Mouse (Mus musculus) neural tube, embryonic 14.5 days (tissue): ENCODE measurements around the gene Id1. TPM values are rescaled to one million over a fixed set of nuclear protein-coding genes. Genes with fewer than 3 reads are reported as not detected.

Experiments used
- ATAC-seq: fragments of 200-750 bp; cut with Nextera tagmentation; 2 replicates; pipeline ENCODE4 v1.8.0; 2017; ENCODE audit warnings: low read depth, mild to moderate bottlenecking, moderate TSS enrichment, moderate library complexity
- H3K27ac ChIP-seq: fragments of 300-500 bp; sonication (generic); 2 replicates; pipeline ENCODE4 v1.5.1; 2014; ENCODE audit warnings: low read depth, mild to moderate bottlenecking, control low read depth, low read length, moderate library complexity, mixed read lengths
- H3K27me3 ChIP-seq: fragments of 300-500 bp; sonication (generic); 2 replicates; pipeline ENCODE4 v1.6.1; 2014; ENCODE audit warnings: low read length; ENCODE audit not compliant: control insufficient read depth, insufficient read depth
- H3K36me3 ChIP-seq: fragments of 300-500 bp; sonication (generic); 2 replicates; pipeline ENCODE4 v1.6.1; 2014; ENCODE audit warnings: low read length, mixed read lengths; ENCODE audit not compliant: control insufficient read depth, insufficient read depth
- H3K4me1 ChIP-seq: fragments of 300-500 bp; sonication (generic); 2 replicates; pipeline ENCODE4 v1.6.1; 2014; ENCODE audit warnings: low read length; ENCODE audit not compliant: control insufficient read depth, insufficient read depth
- H3K4me2 ChIP-seq: fragments of 300-500 bp; sonication (generic); 2 replicates; pipeline ENCODE4 v1.6.1; 2014; ENCODE audit warnings: mild to moderate bottlenecking, low read depth, low read length, control low read depth
- H3K4me3 ChIP-seq: fragments of 300-500 bp; sonication (generic); 2 replicates; pipeline ENCODE4 v1.5.1; 2014; ENCODE audit warnings: low read depth, low read length, control low read depth, mixed read lengths
- H3K9ac ChIP-seq: fragments of 300-500 bp; sonication (generic); replicated peaks from 2 replicates; pipeline ENCODE4 v1.6.1; 2014; ENCODE audit warnings: low read depth, mild to moderate bottlenecking, control low read depth, low read length, mixed read lengths
- H3K9me3 ChIP-seq: fragments of 300-500 bp; sonication (generic); 2 replicates; pipeline ENCODE4 v1.6.1; 2016; ENCODE audit warnings: low read length; ENCODE audit not compliant: control insufficient read depth
- WGBS: fragments of 180-500 bp; shearing (Covaris S2); extraction: QIAGEN DNeasy Blood & Tissue Kit; methylation state at CpG from one replicate; pipeline ENCODE4 v1.1.7; 2014; 5-methylcytosine and 5-hydroxymethylcytosine counted together
- polyA plus RNA-seq: library from polyadenylated mRNA; unstranded; fragments of >200 nt; fragmentation: Nextera tagmentation; extraction: Ambion mirVana; gene quantifications from 2 replicates; pipeline ENCODE4 v1.2.1, GENCODE M21; 2014

Id1 gene
- polyA plus RNA-seq, 1 experiment from 2014 or later: 50.4 TPM

- Histone ChIP-seq H3K4me3 (no peak overlapping the region), H3K4me1 (peaks cover 3% of the 10 kb centered on the region; the same call in 1 of the 2 replicates), H3K9me3 (no peaks in the 10 kb centered on the region), H3K27me3 (no peaks in the 10 kb centered on the region), H3K27ac (0 out of 2 replicates have a peak overlapping the region, but pooled peaks have one; percentile 11), H3K9ac (peak overlapping the region; percentile 50), H3K36me3 (peaks cover 31% of the 10 kb centered on the region), H3K4me2 (no peak overlapping the region)
- peak; percentile 78 for ATAC-seq
- 42% methylated on average over 20 of the region's 20 CpGs for WGBS
Observed at GRCm38 (mm10) chr2:152696476-152697164, 39.4 kb upstream of the Id1 start.

- no peak overlapping the region for H3K9ac ChIP-seq
- H3K27me3 ChIP-seq: no peaks in the 10 kb centered on the region
- H3K4me1 ChIP-seq: peaks cover 3% of the 10 kb centered on the region; the same call in 1 of the 2 replicates
- peaks cover 53% of the 10 kb centered on the region for H3K36me3 ChIP-seq
- no peaks in the 10 kb centered on the region for H3K9me3 ChIP-seq
- WGBS: 97% methylated on average over 10 of the region's 10 CpGs
- H3K27ac ChIP-seq: no peak overlapping the region
- H3K4me3 ChIP-seq: no peak overlapping the region
- ATAC-seq: no peak
- no peak overlapping the region for H3K4me2 ChIP-seq
Observed at GRCm38 (mm10) chr2:152700138-152700537, 35.9 kb upstream of the Id1 start.

- WGBS: 90% methylated on average over 8 of the region's 8 CpGs
- no peak overlapping the region for H3K4me2 ChIP-seq
- peaks cover 5% of the 10 kb centered on the region for H3K4me1 ChIP-seq
- H3K27me3 ChIP-seq: no peaks in the 10 kb centered on the region
- ATAC-seq: no peak
- H3K9ac ChIP-seq: no peak overlapping the region
- H3K9me3 ChIP-seq: no peaks in the 10 kb centered on the region
- no peak overlapping the region for H3K27ac ChIP-seq
- H3K36me3 ChIP-seq: peaks cover 56% of the 10 kb centered on the region
- no peak overlapping the region for H3K4me3 ChIP-seq
Observed at GRCm38 (mm10) chr2:152700725-152701124, 35.3 kb upstream of the Id1 start.

GRCm38 (mm10) chr2:152703596-152704255, 32.3 kb upstream of the Id1 start:
- no peaks in the 10 kb centered on the region for H3K27me3 ChIP-seq
- no peak overlapping the region for H3K4me3 ChIP-seq
- no peaks in the 10 kb centered on the region for H3K9me3 ChIP-seq
- H3K4me2 ChIP-seq: no peak overlapping the region
- 92% methylated on average over 21 of the region's 21 CpGs for WGBS
- no peak overlapping the region for H3K27ac ChIP-seq
- H3K9ac ChIP-seq: no peak overlapping the region
- H3K4me1 ChIP-seq: peaks cover 11% of the 10 kb centered on the region; the same call in 1 of the 2 replicates
- peaks cover 55% of the 10 kb centered on the region for H3K36me3 ChIP-seq
- no peak for ATAC-seq

GRCm38 (mm10) chr2:152704256-152704605, 31.8 kb upstream of the Id1 start:
- Histone ChIP-seq H3K36me3 (peaks cover 55% of the 10 kb centered on the region), H3K9ac (no peak overlapping the region), H3K9me3 (no peaks in the 10 kb centered on the region), H3K4me2 (no peak overlapping the region), H3K27ac (no peak overlapping the region), H3K4me1 (peaks cover 11% of the 10 kb centered on the region; the same call in 1 of the 2 replicates), H3K4me3 (no peak overlapping the region), H3K27me3 (no peaks in the 10 kb centered on the region)
- ATAC-seq: no peak
- WGBS: 88% methylated on average over 5 of the region's 5 CpGs

GRCm38 (mm10) chr2:152704811-152705370, 31.2 kb upstream of the Id1 start:
- no peak overlapping the region for H3K4me2 ChIP-seq
- H3K4me3 ChIP-seq: no peak overlapping the region
- H3K9ac ChIP-seq: no peak overlapping the region
- H3K4me1 ChIP-seq: peaks cover 11% of the 10 kb centered on the region; the same call in 1 of the 2 replicates
- ATAC-seq: no peak
- no peaks in the 10 kb centered on the region for H3K9me3 ChIP-seq
- H3K27me3 ChIP-seq: no peaks in the 10 kb centered on the region
- H3K36me3 ChIP-seq: peaks cover 52% of the 10 kb centered on the region
- H3K27ac ChIP-seq: peak overlapping the region; percentile 76; the same call in 1 of the 2 replicates
- WGBS: 92% methylated on average over 14 of the region's 14 CpGs

- H3K27ac ChIP-seq: peak overlapping the region; percentile 76
- ATAC-seq: peak; percentile 47; the same call in 1 of the 2 replicates
- 48% methylated on average over 22 of the region's 22 CpGs for WGBS
- no peak overlapping the region for H3K4me2 ChIP-seq
- no peak overlapping the region for H3K4me3 ChIP-seq
- H3K9ac ChIP-seq: no peak overlapping the region
- no peaks in the 10 kb centered on the region for H3K27me3 ChIP-seq
- H3K9me3 ChIP-seq: no peaks in the 10 kb centered on the region
- H3K36me3 ChIP-seq: peaks cover 41% of the 10 kb centered on the region
- peaks cover 11% of the 10 kb centered on the region; the same call in 1 of the 2 replicates for H3K4me1 ChIP-seq
Observed at GRCm38 (mm10) chr2:152705993-152706571, 30.0 kb upstream of the Id1 start.

GRCm38 (mm10) chr2:152707186-152707585, 28.9 kb upstream of the Id1 start:
- H3K36me3 ChIP-seq: peaks cover 32% of the 10 kb centered on the region
- no peaks in the 10 kb centered on the region for H3K27me3 ChIP-seq
- H3K27ac ChIP-seq: peak overlapping the region; percentile 76
- WGBS: 19% methylated on average over 7 of the region's 7 CpGs
- 0 out of 2 replicates have a peak, but pooled peaks have one; percentile 6 for ATAC-seq
- H3K4me2 ChIP-seq: peak overlapping the region; percentile 42
- H3K4me3 ChIP-seq: peak overlapping the region; percentile 29
- H3K9ac ChIP-seq: peak overlapping the region; percentile 59
- H3K9me3 ChIP-seq: no peaks in the 10 kb centered on the region
- peaks cover 11% of the 10 kb centered on the region; the same call in 1 of the 2 replicates for H3K4me1 ChIP-seq
